In the genomic region with DNA sequence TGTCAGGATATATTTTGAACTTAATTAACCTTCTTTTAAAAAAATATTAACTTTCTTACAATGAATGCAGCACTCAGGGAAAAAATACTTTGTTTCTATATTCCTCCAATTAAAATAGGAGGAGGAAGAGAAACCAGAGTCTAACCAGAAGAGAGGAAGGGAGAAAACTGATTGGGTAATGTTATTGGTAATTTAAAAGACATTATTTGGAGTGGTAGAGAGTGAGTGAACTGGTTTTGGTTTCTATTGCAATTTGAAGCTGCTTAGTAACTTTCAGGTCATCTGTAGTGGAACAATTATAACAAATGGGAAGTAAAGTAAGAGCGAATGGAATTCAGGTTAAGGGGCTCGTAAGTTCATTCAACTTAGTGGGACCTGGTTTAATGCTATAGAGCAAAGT, we compare ENCODE assay signal across 23 mouse cellular contexts.
"Had no signal": no experiment of that assay in that cellular context is flagged by ENCODE, and none has a peak within 500 bp of the region (broad histone marks: within the 10 kb centered on the region; RNA-seq: fewer than 3 reads in every experiment).

No protein-coding gene starts in this region.

- ATAC-seq: hindbrain, postnatal 0 days; intestine, postnatal 0 days had no signal

- H3K27ac ChIP-seq: gastrocnemius, adult 2 months; heart, adult 2 months; heart, embryonic 13.5 days; heart, embryonic 15.5 days; hindbrain, embryonic 13.5 days; hindbrain, embryonic 15.5 days; hindbrain, postnatal 0 days; layer of hippocampus, adult 2 months; left cerebral cortex, adult 2 months; limb, embryonic 10.5 days; limb, embryonic 12.5 days; liver, embryonic 13.5 days had no signal

- H3K4me1 ChIP-seq: heart, embryonic 13.5 days; heart, embryonic 15.5 days; hindbrain, embryonic 13.5 days; hindbrain, embryonic 15.5 days; limb, embryonic 10.5 days; limb, embryonic 12.5 days; liver, embryonic 13.5 days had no signal

- H3K36me3 ChIP-seq: heart, embryonic 13.5 days; heart, embryonic 15.5 days; hindbrain, embryonic 13.5 days; hindbrain, embryonic 15.5 days; limb, embryonic 10.5 days; limb, embryonic 12.5 days; liver, embryonic 13.5 days had no signal

- H3K9ac ChIP-seq: heart, embryonic 13.5 days; heart, embryonic 15.5 days; hindbrain, embryonic 13.5 days; hindbrain, embryonic 15.5 days; limb, embryonic 12.5 days; liver, embryonic 13.5 days had no signal

- DNase-seq: gastrocnemius, adult 2 months; gastrocnemius, postnatal 10 days; gastrocnemius, postnatal 25 days; heart, adult 11 months; heart, adult 2 months; heart, postnatal 14 days; heart, postnatal 36 days; kidney, adult 18-20 months; kidney, adult 8-10 months; kidney, postnatal 10 days; kidney, postnatal 25 days; kidney, postnatal 4 days; liver, embryonic 13.5 days had no signal

- H3K27me3 ChIP-seq: heart, embryonic 13.5 days; heart, embryonic 15.5 days; hindbrain, embryonic 13.5 days; hindbrain, embryonic 15.5 days; limb, embryonic 12.5 days; liver, embryonic 13.5 days had no signal

- H3K4me3 ChIP-seq: gastrocnemius, adult 2 months; heart, adult 2 months; heart, embryonic 13.5 days; heart, embryonic 15.5 days; hindbrain, embryonic 13.5 days; hindbrain, embryonic 15.5 days; layer of hippocampus, adult 2 months; left cerebral cortex, adult 2 months; limb, embryonic 10.5 days; limb, embryonic 12.5 days; liver, embryonic 13.5 days had no signal
